Mouse (Mus musculus) retina, embryonic 14.5 days (tissue): ENCODE data around the gene Uqcr11.

Source experiments
- DNase-seq: peaks from one replicate; pipeline ENCODE4 v3.0.0-alpha.2; 2015; ENCODE audit warnings: low spot score

Gene Uqcr11

DNA sequence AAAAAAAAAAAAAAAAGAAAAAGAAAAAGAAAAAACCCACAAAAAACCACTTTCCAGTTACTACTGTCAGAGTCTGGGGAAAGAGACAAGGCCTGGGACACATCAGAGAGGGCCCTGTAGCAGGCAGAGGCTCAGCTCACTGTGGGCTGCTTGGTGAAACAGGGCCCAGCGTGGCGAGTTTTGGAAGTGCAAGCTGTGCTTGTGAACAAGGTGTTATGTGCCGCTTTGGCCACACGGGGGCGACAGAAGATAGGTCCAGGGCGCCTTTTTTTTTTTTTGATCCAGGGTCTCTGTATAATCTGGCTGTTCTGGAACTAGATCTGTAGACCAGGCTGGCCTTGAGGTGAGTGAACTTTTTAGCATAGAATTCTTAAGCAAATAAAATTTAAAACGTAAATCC lies 30.5 kb downstream of the Uqcr11 start:
- DNase-seq = peak; percentile 98

DNA sequence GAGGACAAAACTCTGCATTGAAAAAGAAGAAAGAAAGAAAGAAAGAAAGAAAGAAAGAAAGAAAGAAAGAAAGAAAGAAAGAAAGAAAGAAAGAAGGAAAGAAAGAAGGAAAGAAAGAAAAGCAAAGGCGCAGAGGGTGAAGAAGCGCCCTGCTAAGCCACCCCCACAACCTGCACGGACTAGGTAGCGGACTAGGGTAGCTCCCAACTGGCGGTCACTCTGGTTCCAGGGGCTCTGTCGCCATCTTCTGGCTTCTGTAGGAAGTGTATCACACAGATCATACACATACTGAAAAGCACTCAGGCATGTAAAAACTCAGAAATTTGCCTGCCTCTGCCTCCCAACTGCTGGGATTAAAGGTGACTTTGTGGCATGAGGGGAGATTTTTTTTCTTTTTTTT lies 32.6 kb downstream of the Uqcr11 start:
- DNase-seq = peak; percentile 64

DNA sequence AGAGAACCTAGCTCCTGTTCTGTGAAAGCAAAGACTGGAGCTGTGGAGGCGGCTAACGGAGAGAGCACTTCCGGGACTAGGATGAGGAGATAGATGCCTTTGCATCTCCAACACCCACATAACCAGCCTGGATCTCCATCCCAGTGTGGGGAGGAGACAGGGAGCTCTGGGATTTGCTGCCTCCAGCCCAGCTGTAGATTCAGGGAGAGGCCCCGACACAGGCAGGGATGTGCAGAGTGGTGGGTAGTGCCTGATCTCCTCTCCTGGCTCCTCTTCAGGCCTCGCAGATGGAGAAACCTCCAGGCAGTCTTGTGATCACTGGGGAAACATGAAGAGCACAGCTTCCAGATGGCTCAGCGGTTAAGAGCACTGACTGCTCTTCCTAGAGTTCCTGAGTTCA lies 33.9 kb downstream of the Uqcr11 start:
- DNase-seq = no peak

DNA sequence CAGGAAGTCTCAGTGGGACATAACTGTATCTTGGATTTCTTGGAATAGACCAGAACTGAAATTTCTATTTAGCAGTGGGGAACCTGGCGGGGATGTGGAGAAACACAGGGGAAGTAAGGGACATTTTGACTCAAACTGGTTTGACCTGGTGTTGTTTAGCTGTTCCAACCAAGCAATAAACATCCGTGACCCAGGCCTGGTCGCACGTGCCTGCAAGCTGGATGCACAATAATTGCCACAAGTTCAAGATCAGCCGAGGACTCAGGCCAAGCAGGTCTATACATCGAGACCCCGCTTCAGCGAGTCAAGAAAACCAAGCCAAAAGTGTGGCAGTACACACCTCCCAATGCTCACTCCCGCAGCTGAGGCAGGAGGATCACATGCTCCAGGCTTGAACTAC lies 34.6 kb downstream of the Uqcr11 start:
- DNase-seq = no peak

DNA sequence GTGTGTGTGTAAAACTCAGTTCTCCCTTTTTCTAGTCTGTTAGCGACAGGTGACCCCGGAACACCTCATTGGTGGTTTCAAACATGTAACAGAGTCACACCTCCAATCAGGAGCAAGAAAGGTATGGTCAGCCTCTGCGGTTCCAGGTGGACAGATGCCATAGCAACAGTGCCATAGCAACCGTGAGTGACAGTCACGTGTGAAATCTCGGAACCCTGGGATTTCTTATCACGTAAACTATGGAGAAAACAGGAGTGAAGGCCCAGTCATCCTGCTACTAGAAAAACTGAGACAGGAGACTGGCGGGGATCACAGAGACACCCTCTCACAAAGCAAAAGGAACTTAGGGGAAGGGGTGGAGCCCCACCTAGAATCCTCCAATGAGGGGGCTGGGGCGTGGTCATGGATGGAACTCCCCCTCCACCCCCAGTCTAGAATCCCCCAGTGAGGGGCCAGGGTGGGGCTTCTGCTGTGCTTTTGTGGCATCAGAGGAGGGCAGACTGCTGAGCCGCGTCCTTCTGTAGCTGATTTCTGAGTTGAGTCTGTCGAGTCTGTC lies 35.1 kb downstream of the Uqcr11 start:
- DNase-seq = peak; percentile 77

DNA sequence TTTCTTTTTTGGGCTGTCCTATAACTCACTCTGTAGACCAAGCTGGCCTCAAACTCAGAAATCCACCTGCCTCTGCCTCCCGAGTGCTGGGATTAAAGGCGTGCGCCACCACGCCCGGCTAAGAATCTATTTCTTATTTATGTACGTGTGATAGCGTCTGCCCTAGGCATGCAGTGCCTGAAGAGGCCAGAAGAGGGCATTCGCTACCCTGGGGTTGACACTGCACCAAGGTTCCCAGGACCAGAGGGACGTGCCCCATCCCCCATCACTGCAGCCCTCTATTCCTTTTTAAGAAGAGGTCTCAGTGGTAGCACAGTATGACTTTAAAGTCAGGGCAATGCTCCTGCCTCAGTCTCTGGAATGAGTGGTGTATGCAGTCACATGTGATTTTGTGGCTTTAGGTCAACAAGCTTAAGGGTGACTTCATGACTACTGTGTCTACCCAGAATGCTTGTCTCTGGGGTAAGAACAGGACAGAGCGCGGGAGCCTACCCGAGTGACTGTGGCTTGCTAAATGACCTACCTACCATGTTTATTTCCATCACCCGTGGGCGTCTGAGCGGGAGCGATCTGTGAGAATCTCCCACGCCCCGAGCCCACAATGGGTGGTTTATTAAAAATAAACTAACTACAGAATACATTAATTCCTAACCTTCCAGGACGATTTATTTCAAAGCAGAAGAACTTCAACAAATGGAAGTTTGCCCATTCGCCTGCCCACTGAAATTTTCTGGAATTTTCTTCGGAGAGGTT lies 36.5 kb downstream of the Uqcr11 start:
- no peak for DNase-seq

DNA sequence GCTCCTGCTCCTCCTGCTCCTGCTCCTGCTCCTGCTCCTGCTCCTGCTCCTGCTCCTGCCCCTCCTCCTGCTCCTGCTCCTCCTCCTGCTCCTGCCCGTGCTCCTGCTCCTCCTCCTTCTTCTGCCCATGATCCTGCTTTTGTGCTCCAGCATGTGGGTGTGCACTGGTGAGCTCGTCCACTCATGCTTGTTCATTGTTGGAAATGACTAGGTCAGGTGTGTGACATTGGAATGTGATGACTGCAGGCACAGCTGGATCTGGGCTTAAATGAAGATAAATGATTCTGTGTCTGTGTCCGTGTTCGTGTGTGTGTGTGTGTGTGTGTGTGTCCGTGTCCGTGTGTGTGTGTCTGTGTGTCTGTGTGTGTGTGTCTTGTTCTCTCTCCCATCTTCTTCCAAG lies 38.2 kb downstream of the Uqcr11 start:
- DNase-seq = no peak

DNA sequence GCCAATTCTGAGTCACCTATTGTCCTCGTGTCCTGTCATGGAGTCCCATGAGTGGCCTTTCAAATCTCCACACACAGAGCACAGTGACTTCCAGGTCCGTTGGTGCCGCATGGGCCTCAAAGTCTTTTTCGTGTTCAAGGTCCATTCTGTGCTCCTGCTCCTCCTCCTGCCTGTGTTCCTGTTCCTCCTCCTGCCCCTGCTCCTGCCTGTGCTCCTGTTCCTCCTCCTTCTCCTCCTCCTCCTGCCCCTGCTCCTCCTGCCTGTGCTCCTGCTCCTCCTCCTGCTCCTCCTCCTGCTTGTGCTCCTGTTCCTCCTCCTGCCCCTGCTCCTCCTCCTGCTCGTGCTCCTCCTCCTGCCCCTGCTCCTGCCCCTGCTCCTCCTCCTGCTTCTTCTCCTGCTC lies 38.7 kb downstream of the Uqcr11 start:
- no peak for DNase-seq

DNA sequence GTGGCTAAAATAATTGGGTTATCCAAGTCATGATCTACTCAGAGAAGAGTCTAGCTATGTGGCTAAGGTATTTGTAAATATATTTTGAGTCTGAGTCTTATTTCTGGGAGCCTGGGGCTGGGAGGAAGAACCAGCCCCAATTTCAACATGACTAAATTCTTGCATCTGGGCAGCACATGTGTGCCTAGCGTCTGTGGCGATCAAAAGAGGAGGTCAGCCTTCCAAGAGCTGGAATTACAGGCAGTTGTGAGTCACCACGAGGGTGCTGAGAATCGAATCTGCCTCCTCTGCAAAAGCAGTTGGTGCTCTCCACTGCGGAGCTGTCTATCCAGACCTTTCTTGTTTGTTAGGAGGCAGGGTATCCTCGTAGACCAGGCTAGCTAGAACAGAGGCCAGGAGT lies 40.9 kb downstream of the Uqcr11 start:
- DNase-seq = no peak

DNA sequence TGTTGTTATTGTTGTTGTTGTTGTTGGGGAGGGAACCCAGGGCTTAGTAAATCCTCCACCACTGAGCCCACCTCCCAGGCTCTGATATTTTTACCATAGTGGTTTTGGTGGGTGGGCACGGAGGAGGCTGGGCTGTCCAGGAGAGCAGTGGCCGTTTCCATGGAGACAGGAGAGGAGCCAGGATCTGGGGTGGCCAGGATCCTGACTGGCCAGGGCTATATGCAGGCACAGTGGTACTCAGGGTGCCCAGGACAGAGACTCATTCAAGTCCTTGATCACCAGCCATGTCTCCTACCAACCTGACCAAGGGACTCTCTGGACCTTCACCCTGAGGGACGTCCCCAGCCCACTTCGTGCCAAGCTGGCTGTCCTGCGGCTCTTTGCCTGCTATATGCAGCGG lies 42.9 kb downstream of the Uqcr11 start:
- no peak for DNase-seq

DNA sequence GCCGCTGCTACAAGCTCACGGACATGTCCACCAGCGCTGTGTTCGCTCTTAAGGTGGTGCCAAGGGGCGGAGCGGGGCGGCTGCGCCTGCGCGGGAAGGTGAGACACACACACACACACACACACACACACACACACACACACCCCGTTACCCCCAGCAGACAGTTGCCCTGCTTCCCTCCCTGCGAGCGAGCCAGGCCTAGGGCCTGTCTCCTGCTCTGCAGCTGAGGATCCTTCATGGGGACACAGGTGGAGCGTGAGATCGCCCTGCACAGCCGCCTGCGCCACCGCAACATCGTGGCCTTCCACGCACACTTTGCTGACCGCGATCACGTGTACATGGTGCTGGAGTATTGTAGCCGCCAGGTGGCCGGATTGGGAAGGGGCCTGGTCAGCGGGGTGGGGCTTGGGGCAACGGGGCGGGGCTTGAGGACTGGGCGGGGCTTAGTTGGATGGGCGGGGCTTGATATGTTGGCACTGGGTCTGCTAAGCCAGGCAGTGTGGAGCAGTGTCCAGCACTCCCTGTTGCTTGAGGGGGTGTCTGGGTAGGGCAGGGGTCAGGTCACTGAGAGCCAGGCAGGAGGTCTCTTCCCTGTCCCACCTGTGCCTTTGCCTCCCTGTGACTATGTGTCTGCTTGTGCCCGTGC lies 48.5 kb downstream of the Uqcr11 start:
- peak; percentile 58 for DNase-seq

DNA sequence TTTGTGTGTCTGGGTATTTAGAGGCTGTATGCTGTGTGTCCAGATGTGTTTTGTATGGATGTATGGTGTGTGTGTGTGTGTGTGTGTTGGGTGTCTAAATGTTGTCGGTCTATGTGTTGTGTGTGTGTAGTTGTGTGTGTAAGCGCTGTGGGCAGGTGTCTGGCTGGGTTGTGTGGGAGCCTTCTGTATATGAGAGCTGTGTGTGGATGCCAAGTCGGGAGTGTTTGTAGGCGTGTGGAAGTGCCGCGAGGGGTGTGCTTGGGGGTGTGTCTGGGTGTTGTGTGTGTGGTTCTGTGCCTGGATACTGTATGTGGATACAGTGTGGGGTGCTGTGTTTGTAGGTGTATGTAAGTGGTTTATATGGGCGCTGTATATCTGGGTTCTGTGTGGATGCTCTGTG lies 49.3 kb downstream of the Uqcr11 start:
- no peak for DNase-seq

DNA sequence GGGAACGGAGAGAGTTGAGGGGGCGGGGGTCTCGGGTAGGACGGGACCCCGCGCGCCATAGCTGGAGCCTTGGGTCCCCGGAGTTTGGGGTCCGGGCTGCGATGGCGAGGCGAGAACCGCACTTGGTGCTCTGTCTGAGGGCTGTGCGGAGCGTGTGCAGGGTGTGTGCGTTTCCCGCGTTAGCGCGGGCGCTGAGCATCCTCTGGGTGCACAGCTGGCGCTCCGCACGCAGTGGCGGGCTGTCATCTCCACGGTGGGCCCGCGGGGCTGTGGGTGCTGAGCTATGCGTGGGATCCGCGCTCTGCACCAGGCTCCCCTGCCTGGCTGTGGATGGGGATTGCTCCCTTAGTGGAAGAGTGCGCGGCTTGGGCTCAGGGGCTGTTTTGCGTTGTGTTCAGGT lies 49.9 kb downstream of the Uqcr11 start:
- DNase-seq = no peak

DNA sequence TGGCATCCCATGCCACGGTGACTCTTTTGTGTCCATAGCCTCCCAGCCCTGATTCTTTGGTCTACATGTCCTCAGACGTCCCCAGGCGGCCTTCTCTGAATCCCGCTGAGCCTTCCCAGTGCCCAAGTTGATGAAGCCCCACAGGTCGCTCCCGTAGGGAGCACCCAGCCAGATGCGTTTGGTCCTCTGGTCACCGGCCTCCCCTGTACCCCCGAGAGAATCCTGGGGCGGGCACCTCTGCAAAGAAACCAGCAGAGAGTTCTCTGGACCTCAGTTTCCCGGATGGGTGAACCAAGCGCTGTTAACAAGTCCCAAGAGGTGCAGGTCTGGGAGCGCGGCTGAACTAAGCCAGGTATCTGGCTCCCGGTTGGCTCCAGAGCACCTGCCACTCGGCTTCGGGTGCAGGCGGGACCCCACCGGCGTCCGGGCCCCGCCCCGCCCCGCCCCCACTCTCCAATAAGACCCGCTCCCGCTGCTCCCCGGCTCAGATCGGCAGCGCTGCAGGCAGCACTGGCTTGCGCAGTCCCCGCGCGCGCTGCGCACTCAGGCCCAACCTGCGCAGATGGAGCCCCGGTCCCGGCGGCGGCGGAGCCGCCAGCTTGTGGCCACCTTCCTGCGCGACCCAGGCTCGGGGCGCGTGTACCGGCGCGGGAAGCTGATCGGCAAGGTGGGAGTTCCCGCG lies 50.5 kb downstream of the Uqcr11 start, which contains the start of gene Plk5:
TSS of gene Plk5 (plus strand) at position 459 of the 682 bp plus-strand sequence.
- DNase-seq = no peak

DNA sequence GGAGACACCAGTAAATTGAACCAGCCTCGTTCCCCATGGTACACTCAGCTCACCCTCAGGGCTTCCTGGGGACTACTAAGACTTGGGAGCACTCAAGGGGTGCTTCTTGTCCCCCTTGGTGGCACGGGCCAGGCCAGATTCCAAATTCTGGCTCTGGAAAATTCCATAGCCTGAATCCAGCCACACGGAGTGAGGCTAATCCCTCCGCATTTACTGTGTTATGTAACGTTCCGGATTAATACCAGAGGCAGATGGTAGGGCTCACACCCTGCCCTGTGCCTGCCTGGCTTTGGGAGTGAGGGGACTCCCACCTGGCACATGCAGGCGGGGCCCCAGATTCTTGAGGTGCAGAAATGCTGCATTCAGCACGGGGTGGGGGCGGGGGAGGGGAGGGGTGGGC lies 51.2 kb downstream of the Uqcr11 start:
- no peak for DNase-seq
